Mouse (Mus musculus): ENCODE measurements around the gene Gm20425.

- TF ChIP-seq CTCF (IDR thresholded peaks at IDR 0.05; ENCODE audit: control insufficient read depth, insufficient read depth, insufficient read length) (no peak), MAX (IDR thresholded peaks at IDR 0.05) (no peak)
Measured at GRCm38 (mm10) chr9:103239471-103239870, 9.4 kb upstream of the Gm20425 start.
